Comparison of ENCODE assay signal across 18 mouse cellular contexts in the genomic region with DNA sequence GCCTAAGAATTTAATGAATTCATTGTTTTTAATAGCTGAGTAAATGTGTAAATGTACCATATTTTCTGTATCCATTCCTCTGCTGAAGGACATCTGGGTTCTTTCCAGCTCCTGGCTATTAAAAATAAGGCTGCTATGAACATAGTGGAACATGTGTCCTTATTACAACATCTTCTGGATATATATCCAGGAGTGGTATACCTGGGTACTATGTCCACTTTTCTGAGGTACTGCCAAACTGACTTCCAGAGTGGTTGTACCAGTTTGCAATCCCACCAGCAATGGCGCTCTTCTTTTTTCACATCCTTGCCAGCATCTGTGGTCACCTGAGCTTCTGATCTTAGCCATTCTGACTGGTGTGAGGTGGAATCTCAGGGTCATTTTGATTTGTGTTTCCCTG. TPM values are rescaled to one million over a fixed set of nuclear protein-coding genes. Genes with fewer than 3 reads are reported as not detected.
DNase-seq lines count a peak whose midpoint lies in the region; ATAC-seq lines count a peak whose summit lies in the region.
"Not testable (repeated sequence)": the region's sequence is repeated elsewhere in the genome, so short reads cannot be mapped to it uniquely, and the experiment has no call there.
"Had no signal": no experiment of that assay in that cellular context is flagged by ENCODE, and none has a peak within 500 bp of the region (broad histone marks: within the 10 kb centered on the region; RNA-seq: fewer than 3 reads in every experiment).

No protein-coding gene starts in this region.

- H3K4me1 ChIP-seq in embryonic facial prominence, embryonic 12.5 days; heart, embryonic 12.5 days (replicated peaks); heart, embryonic 14.5 days (ENCODE audit: control insufficient read depth in 2 of 2, insufficient read depth in 2 of 2, low read length in 2 of 2); hindbrain, embryonic 14.5 days (replicated peaks; ENCODE audit: control insufficient read depth, insufficient read depth, low read length); liver, embryonic 11.5 days (replicated peaks; ENCODE audit: control insufficient read depth, insufficient read depth, low read length); lung, embryonic 15.5 days; midbrain, embryonic 14.5 days (ENCODE audit: control insufficient read depth, insufficient read depth, low read length): not testable (repeated sequence)

- peak; percentile 82 for ATAC-seq in embryonic facial prominence, embryonic 12.5 days (ENCODE audit: insufficient number of reproducible peaks, insufficient read depth, low FRiP score, low TSS enrichment)
- peak; percentile 72; the same call in 1 of the 2 replicates for ATAC-seq in heart, embryonic 12.5 days (ENCODE audit: insufficient number of reproducible peaks, low FRiP score)
- peak; percentile 68; the same call in 1 of the 2 replicates for ATAC-seq in heart, embryonic 14.5 days (ENCODE audit: insufficient number of reproducible peaks, insufficient read depth, low FRiP score, low read depth)
- 0 out of 2 replicates have a peak, but pooled peaks have one; percentile 59 for ATAC-seq in hindbrain, embryonic 14.5 days (ENCODE audit: low FRiP score)
- peak; percentile 48; the same call in 1 of the 2 replicates for ATAC-seq in liver, embryonic 11.5 days (replicated peaks; ENCODE audit: low FRiP score)
- ATAC-seq in lung, embryonic 15.5 days (ENCODE audit: borderline replicate concordance, extremely low read depth, low FRiP score, low TSS enrichment) = 0 out of 2 replicates have a peak, but pooled peaks have one; percentile 39
- peak; percentile 70; the same call in 1 of the 2 replicates for ATAC-seq in midbrain, embryonic 14.5 days (ENCODE audit: low FRiP score, low TSS enrichment)

- not testable (repeated sequence) for H3K4me2 ChIP-seq in embryonic facial prominence, embryonic 12.5 days (replicated peaks); heart, embryonic 12.5 days; heart, embryonic 14.5 days (ENCODE audit: low read length); hindbrain, embryonic 14.5 days (replicated peaks); liver, embryonic 11.5 days; lung, embryonic 15.5 days; midbrain, embryonic 14.5 days (ENCODE audit: low read length)

- peaks cover 37% of the 10 kb centered on the region for H3K9me3 ChIP-seq in embryonic facial prominence, embryonic 12.5 days
- H3K9me3 ChIP-seq in heart, embryonic 12.5 days (replicated peaks) = peaks cover 24% of the 10 kb centered on the region
- peaks cover 24% of the 10 kb centered on the region for H3K9me3 ChIP-seq in heart, embryonic 14.5 days (ENCODE audit: control insufficient read depth, low read length)
- peaks cover 46% of the 10 kb centered on the region for H3K9me3 ChIP-seq in hindbrain, embryonic 14.5 days (ENCODE audit: control insufficient read depth, low read length)
- not testable (repeated sequence) for H3K9me3 ChIP-seq in liver, embryonic 11.5 days (ENCODE audit: control insufficient read depth, low read length); lung, embryonic 15.5 days
- peaks cover 37% of the 10 kb centered on the region for H3K9me3 ChIP-seq in midbrain, embryonic 14.5 days (ENCODE audit: control insufficient read depth, low read length)

- H3K36me3 ChIP-seq in embryonic facial prominence, embryonic 12.5 days; heart, embryonic 12.5 days; heart, embryonic 14.5 days (ENCODE audit: control insufficient read depth, insufficient read depth, low read length); hindbrain, embryonic 14.5 days (replicated peaks; ENCODE audit: control insufficient read depth, insufficient read depth); liver, embryonic 11.5 days (ENCODE audit: control insufficient read depth, insufficient read depth, low read length); lung, embryonic 15.5 days; midbrain, embryonic 14.5 days (ENCODE audit: control insufficient read depth, insufficient read depth, low read length): not testable (repeated sequence)

- DNase-seq in hindbrain, embryonic 14.5 days (ENCODE audit: low spot score); liver, embryonic 11.5 days (ENCODE audit: low spot score); midbrain, embryonic 14.5 days: not testable (repeated sequence)

- not testable (repeated sequence) for H3K27ac ChIP-seq in embryonic facial prominence, embryonic 12.5 days; heart, embryonic 12.5 days (ENCODE audit: poor library complexity, severe bottlenecking); heart, embryonic 14.5 days (replicated peaks in 1 of 2; ENCODE audit: control insufficient read depth in 1 of 2, insufficient read depth in 1 of 2, low read depth in 2 of 2, low read length in 2 of 2); hindbrain, embryonic 14.5 days; liver, embryonic 11.5 days (ENCODE audit: low read depth, low read length); lung, embryonic 15.5 days; midbrain, embryonic 14.5 days (replicated peaks; ENCODE audit: low read depth, low read length)

- H3K9ac ChIP-seq in embryonic facial prominence, embryonic 12.5 days; heart, embryonic 12.5 days; heart, embryonic 14.5 days (ENCODE audit: low read length); hindbrain, embryonic 14.5 days; liver, embryonic 11.5 days (ENCODE audit: low read depth, low read length); lung, embryonic 15.5 days; midbrain, embryonic 14.5 days (replicated peaks; ENCODE audit: low read length): not testable (repeated sequence)

- not testable (repeated sequence) for H3K27me3 ChIP-seq in embryonic facial prominence, embryonic 12.5 days; heart, embryonic 12.5 days (replicated peaks); heart, embryonic 14.5 days (ENCODE audit: control insufficient read depth, insufficient read depth, low read length); hindbrain, embryonic 14.5 days (ENCODE audit: control insufficient read depth, insufficient read depth, low read length); liver, embryonic 11.5 days (replicated peaks; ENCODE audit: control insufficient read depth, insufficient read depth, low read length); lung, embryonic 15.5 days; midbrain, embryonic 14.5 days (ENCODE audit: control insufficient read depth, insufficient read depth, low read length)

- WGBS in embryonic facial prominence, embryonic 12.5 days = 76% methylated on average over 1 of the region's 1 CpGs
- WGBS in heart, embryonic 12.5 days = 73% methylated on average over 1 of the region's 1 CpGs
- WGBS in heart, embryonic 14.5 days = 82% methylated on average over 1 of the region's 1 CpGs
- 89% methylated on average over 1 of the region's 1 CpGs for WGBS in hindbrain, embryonic 14.5 days
- 81% methylated on average over 1 of the region's 1 CpGs for WGBS in liver, embryonic 11.5 days
- WGBS in lung, embryonic 15.5 days = 79% methylated on average over 1 of the region's 1 CpGs
- 82% methylated on average over 1 of the region's 1 CpGs for WGBS in midbrain, embryonic 14.5 days

- not testable (repeated sequence) for H3K4me3 ChIP-seq in embryonic facial prominence, embryonic 12.5 days; heart, embryonic 12.5 days; heart, embryonic 14.5 days (ENCODE audit: control insufficient read depth in 1 of 2, insufficient read depth in 1 of 2, low read depth in 1 of 2, low read length in 2 of 2); hindbrain, embryonic 14.5 days (replicated peaks; ENCODE audit: low read length); liver, embryonic 11.5 days (ENCODE audit: low read depth, low read length); lung, embryonic 15.5 days; midbrain, embryonic 14.5 days (replicated peaks; ENCODE audit: low read depth, low read length)

RNA-seq across cellular contexts. Expression of a gene that starts 19.1 kb away (rescaled TPM):
- not detected in 2 replicates for polyA plus RNA-seq in embryonic facial prominence, embryonic 12.5 days (2016; fragmentation: Nextera tagmentation; extraction: Ambion mirVana)
- polyA plus RNA-seq in heart, embryonic 12.5 days (2016; fragmentation: Nextera tagmentation; extraction: Ambion mirVana) = not detected in 2 replicates
- not detected in 2 replicates for polyA plus RNA-seq in heart, embryonic 14.5 days (2014; fragmentation: Nextera tagmentation; extraction: Ambion mirVana)
- not detected in 2 replicates for polyA plus RNA-seq in hindbrain, embryonic 14.5 days (2014; fragmentation: Nextera tagmentation; extraction: Ambion mirVana)
- polyA plus RNA-seq in liver, embryonic 11.5 days (2014; fragmentation: Nextera tagmentation; extraction: Ambion mirVana) = not detected in 2 replicates
- polyA plus RNA-seq in lung, embryonic 15.5 days (2015; fragmentation: Nextera tagmentation; extraction: Ambion mirVana) = not detected in 2 replicates
- not detected in 2 replicates for polyA plus RNA-seq in midbrain, embryonic 14.5 days (2014; fragmentation: Nextera tagmentation; extraction: Ambion mirVana)
- polyA plus RNA-seq: activated CD4-positive, CD25-positive, alpha-beta regulatory T cell, adult 4 months; CD4-positive, CD25-positive, alpha-beta regulatory T cell, adult 4 months; cerebellum, adult 2 months; cortical plate, adult 2 months; embryonic facial prominence, embryonic 10.5 days; embryonic facial prominence, embryonic 13.5 days; forebrain, embryonic 11.5 days; forebrain, embryonic 13.5 days; forebrain, embryonic 15.5 days; G1E; Patski had no signal

RNA-seq across cellular contexts. Expression of a gene that starts 33.6 kb away (rescaled TPM):
- not detected in 2 replicates for polyA plus RNA-seq in embryonic facial prominence, embryonic 12.5 days (2016; fragmentation: Nextera tagmentation; extraction: Ambion mirVana)
- 0.29 and 0.69 TPM in 2 replicates for polyA plus RNA-seq in heart, embryonic 12.5 days (2016; fragmentation: Nextera tagmentation; extraction: Ambion mirVana)
- 0.36 and 0.69 TPM in 2 replicates for polyA plus RNA-seq in heart, embryonic 14.5 days (2014; fragmentation: Nextera tagmentation; extraction: Ambion mirVana)
- polyA plus RNA-seq in hindbrain, embryonic 14.5 days (2014; fragmentation: Nextera tagmentation; extraction: Ambion mirVana) = not detected in 2 replicates
- polyA plus RNA-seq in liver, embryonic 11.5 days (2014; fragmentation: Nextera tagmentation; extraction: Ambion mirVana) = not detected in 2 replicates
- 0.32 TPM in 1 of 2 replicates, not detected in the other for polyA plus RNA-seq in lung, embryonic 15.5 days (2015; fragmentation: Nextera tagmentation; extraction: Ambion mirVana)
- not detected in 2 replicates for polyA plus RNA-seq in midbrain, embryonic 14.5 days (2014; fragmentation: Nextera tagmentation; extraction: Ambion mirVana)
- polyA plus RNA-seq: activated CD4-positive, CD25-positive, alpha-beta regulatory T cell, adult 4 months; CD4-positive, CD25-positive, alpha-beta regulatory T cell, adult 4 months; cerebellum, adult 2 months; embryonic facial prominence, embryonic 10.5 days; embryonic facial prominence, embryonic 13.5 days; forebrain, embryonic 11.5 days; forebrain, embryonic 13.5 days; forebrain, embryonic 15.5 days; G1E; Patski had no signal
